Mouse (Mus musculus) right cerebral cortex, adult 2 months (tissue): ENCODE results near the gene LTO1.

Experiments
- DNase-seq, 2 experiments: peaks; one replicate each; pipeline ENCODE4 v3.0.0; 2021 to 2022; ENCODE audit warnings: low spot score in 2 of 2

Gene LTO1

GRCm38 (mm10) chr7:144907793-144908192, 7.1 kb upstream of the LTO1 start:
- no peak for DNase-seq

DNA sequence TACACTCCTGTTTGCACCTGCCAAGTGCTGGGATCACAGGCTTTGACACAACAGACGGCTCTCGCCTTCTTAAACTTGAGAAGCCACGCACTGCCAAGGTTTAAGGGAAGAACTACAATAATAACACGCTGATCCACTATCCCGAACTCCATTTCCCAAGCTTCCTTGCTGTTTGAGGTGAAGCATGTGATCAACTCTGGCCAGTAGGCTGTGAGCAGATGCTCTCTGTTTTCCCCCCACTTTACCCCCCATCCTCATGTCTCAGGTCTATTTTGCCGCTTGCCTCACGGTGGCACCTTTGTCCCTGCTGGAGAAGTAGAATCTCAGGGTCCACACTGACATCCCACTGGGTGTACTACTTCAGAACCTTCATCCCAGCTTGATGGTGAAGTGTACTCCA, 6.2 kb upstream of the LTO1 start:
- DNase-seq: peak in 1 of 2 experiments; percentile 44

- peak; percentile 66 to 73 for DNase-seq
Observed at GRCm38 (mm10) chr7:144911121-144911520, 3.8 kb upstream of the LTO1 start.

DNA sequence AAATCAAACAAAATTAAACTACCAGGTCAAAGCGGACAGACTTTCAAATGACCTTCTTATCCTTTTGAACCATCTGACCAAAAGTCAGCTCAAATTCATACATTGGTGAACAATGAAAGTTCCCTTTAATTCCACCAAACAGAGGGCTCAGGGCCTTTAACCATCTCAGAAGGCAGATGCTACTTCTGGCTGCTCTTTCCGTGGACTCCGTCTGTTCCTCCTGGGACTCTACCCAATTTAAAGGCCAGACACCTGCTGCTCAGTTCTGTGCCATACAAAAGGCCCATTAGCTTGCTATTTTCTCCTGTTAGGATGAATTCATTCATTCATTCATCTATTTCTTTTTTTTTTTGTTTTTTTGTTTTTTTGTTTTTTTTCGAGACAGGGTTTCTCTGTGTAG, 2.0 kb upstream of the LTO1 start:
- no peak for DNase-seq

DNA sequence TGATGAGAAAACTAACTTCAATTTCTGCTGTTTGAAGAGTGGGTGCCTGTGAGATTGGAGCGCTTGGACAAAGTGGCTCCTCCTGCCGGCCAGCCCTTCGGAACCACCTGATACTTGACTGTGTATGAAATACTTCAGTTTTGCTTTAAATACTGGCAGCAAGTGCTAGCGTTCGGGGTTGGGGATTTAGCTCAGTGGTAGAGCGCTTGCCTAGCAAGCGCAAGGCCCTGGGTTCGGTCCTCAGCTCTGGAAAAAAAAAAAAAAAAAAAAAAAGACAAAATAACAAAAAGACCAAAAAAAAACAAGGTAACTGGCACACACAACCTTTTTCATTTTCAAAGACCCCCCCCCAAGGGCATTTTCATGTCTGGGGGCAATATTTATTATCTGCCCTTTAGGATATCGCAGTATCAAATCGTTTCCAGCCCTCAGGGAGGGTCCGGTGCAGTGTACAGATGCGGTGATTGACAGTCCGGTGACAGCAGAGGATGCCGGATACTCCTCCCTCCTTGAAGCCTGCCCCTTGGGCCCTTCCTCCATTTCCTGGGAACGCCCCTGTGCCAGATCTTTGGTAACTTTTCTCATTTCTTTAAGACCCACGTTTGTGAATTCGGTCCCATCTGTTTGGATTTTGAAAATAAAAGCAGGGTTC, 478 bp upstream of the LTO1 start:
- peak; percentile 93 to 96 for DNase-seq

DNA sequence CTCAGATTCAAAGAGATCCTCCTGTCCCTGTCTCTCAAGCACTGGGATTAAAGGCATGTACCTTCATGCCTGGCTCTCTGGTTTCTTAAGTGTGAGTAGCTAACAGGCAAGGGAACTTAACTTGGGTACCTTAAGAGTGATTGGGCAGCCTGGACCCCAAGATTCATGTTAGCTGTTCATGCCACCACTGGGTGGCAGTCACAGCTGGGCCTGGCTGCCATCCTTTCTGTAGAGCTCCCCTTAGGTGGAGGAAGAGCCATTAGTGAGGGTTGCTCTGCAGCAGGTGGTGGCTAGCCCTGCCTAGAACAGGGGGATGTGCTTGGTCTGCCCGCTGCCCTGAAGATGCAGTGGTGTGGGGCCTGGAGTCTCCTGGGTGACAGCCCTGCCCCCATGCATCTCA, 3.9 kb downstream of the LTO1 start:
- no peak for DNase-seq

DNA sequence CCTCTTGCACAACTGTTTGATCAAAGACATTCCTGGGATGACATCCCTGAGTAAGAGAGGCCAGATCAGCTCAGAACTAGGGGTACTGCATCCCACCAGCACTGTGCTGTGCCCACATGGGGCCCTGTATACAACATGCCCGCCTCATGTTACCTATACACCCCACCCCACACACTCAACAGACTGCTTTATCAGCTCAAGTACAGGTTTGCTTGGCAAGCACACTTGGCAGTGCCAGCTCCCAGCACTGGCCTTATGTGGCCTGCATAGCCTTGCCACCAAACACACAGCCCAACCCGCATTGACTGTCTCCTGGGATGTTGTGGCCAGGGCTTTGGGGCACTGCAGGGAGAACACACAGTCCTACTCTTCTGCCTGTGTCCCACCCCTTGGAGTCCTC, 12.7 kb downstream of the LTO1 start:
- no peak for DNase-seq

GRCm38 (mm10) chr7:144928009-144928888, 13.3 kb downstream of the LTO1 start:
- no peak for DNase-seq

GRCm38 (mm10) chr7:144928889-144929210, 13.9 kb downstream of the LTO1 start:
- no peak for DNase-seq

DNA sequence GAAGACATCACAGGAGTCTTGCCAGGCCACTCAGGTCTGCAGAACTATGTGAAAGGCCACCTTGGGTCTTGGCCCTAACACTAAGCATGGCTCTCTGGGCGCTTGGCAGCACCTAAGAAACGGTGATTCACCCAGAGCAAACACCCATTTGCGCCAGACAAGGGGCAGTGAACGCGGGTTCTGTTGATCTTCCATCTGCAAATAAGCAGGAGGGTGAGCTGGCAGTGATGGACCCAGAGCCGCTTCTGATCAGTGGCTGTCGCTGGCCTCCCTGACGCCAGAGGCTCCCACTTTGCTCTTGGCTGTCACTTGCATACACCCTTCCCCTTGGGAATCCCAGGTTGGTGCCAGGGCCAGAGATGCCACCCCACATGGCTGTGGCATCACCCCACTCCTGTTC, 14.6 kb downstream of the LTO1 start:
- DNase-seq: no peak

DNA sequence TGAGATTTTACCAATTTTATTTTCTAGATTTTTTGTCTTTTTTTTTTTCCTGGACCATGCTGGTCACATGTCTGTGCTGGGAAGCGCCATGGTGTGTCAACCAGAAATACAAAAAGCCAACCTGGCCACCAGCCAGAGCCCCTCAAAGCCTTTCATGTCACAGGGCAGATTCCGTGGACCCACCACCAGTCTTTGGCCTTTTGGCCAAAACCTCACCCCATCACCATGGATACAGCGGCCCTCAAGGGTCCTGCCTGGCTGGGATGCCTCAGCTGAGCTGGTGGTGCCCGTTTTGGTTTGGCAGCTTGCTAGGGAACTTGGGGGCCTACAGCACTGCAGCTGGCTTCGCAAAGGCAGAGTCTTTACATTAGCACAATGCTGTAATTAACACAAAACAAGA, 15.0 kb downstream of the LTO1 start:
- no peak for DNase-seq

DNA sequence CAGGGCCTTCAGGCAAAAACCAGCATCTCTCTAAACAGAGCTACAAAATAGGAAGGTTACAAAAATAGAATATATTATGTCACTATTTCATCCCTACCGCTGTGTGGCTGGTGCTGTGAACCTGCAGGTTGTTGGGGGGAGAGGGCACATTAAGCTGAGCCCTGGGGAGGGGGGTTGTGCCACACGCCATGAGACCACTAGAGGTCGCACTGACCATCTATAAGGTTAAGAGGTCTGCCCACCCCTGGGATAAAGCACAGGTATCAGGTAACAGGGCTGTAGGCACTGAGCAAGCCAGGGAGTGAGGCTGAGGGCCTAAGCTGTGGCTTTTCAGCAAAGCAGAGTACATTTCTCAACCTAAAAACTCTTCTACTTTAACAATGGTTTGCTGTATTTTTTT, 16.9 kb downstream of the LTO1 start:
- DNase-seq: no peak

DNA sequence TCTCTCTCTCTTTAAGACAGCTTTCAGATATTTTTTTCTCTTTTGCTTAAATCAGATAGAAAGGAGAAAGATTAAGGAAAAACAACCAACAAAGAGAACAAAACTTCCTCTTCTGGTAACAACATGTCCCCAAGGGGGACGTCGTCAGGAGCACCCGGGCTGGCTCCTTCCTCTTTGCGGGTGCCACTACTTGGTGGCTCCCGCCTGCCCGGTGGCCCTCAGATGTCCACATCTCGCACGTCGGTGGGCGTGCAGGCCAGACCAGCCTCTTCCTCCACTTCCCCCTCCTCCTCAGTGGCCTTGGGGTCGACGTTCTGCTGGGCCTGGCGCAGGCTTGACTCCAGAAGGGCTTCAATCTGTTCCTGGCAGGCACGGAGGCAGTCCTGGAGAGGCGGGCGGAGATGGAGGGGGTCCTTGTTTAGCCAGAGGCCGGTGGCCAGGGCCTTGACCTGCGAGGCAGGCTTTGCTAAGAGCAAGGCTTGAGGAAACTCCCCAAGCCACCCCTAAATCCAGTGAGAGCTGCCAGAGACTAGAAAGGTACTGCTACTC, 17.6 kb downstream of the LTO1 start:
- DNase-seq: no peak

DNA sequence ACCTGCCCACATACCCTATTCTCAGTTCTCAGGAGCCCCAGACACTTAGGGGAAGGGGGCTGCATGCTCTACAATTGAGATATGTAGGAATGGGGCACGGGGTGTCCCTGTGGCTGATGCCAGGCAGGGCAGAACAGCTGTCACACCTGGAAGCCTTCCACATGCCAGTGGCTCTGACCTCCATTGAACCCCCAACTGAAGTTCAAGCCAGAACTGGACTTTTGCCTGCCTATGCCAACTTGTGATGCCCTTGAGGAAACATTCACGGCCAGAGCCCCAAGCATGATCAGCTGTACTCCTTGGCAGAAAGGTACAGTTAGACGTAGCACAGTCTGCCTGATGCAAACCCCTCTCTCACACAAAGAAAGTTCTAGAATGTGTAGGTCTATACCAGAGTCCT, 18.4 kb downstream of the LTO1 start:
- no peak for DNase-seq

- DNase-seq: no peak
Observed at GRCm38 (mm10) chr7:144933796-144934195, 18.9 kb downstream of the LTO1 start.

GRCm38 (mm10) chr7:144934901-144935300, 20.0 kb downstream of the LTO1 start:
- DNase-seq: no peak

DNA sequence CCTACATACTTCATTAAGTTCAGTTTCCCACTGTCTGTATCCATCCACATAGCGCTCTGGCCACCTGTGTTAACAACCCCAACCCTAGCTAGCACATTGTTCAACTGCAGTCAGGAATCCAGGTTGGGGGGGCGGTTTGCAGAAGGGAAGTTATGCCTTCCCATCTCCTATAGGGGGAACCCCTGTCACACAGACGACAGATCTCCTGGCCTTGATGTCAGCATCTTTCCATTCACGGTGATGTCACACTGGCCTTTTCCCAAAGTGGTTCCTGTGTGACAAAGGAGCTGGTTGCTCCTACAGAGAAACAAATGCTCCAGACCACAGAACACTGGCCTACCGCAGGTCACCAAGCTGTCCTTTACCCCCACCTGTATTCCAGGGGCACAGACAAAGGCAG, 20.7 kb downstream of the LTO1 start:
- peak in 1 of 2 experiments; percentile 59 for DNase-seq

DNA sequence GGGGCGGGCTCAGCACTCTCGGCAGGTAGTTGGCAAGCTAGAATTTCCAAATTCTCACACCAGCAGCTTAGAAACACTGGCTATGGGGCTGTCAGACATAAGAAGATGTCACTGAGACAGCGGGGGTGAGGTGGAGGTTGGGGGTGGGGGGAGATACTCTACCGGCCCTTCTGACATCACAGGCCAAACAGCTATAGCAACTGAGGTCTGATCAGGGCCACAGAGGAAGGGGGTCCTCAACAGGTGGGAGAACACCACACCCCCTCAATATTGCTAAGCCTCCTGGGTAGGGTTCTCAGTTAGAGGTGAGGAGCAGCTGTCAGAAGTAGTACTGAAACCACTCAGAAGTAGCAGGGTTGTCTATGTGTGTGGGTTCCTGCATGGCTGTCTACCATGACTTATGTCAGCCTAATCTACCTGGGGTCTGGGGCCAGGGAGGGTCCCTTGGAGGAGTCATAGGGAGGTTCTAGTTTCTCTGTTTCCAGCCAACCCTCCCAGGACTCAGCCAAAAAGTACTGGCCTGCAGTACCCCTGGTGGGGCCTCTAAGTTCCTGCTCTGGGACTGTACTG, 21.5 kb downstream of the LTO1 start:
- DNase-seq: no peak

GRCm38 (mm10) chr7:144937490-144937889, 22.6 kb downstream of the LTO1 start:
- DNase-seq: peak; percentile 93 to 94

- DNase-seq: no peak
Observed at GRCm38 (mm10) chr7:144937899-144938517, 23.1 kb downstream of the LTO1 start.

- no peak for DNase-seq
Observed at GRCm38 (mm10) chr7:144938661-144939343, 23.9 kb downstream of the LTO1 start.
